Mouse (Mus musculus): ENCODE measurements at regions not wholly inside any gene's neighbourhood (a gene's known extent, or its start where the extent isn't known, plus 50 kb on each side); places are given as distances from the start of the nearest gene placed in this dataset.

- TF ChIP-seq POLR2A (IDR thresholded peaks at IDR 0.05; ENCODE audit: low read depth, low read length) (no peak), HCFC1 (IDR thresholded peaks at IDR 0.05; ENCODE audit: low read depth, low read length) (no peak), JUND (conservative IDR thresholded peaks at IDR 0.05; ENCODE audit: low read depth, low read length) (no peak), CTCF (conservative IDR thresholded peaks at IDR 0.05 in 1 of 2, IDR thresholded peaks at IDR 0.05 in 1 of 2; ENCODE audit: low read depth in 2 of 2, low read length in 2 of 2) (no peak)
Measured at GRCm38 (mm10) chr10:21695185-21695584, 102.2 kb downstream of the 1700020N01Rik start.

All from CH12.LX (cell line).